Mouse (Mus musculus): ENCODE data around the gene Ccrl2.

GRCm38 (mm10) chr9:111048452-111048851 lies 8.9 kb downstream of the Ccrl2 start:
- TF ChIP-seq CTCF (conservative IDR thresholded peaks at IDR 0.05; ENCODE audit: insufficient read depth, insufficient read length, low read depth, low read length) (no peak), POLR2A (IDR thresholded peaks at IDR 0.05; ENCODE audit: low read depth, low read length) (no peak)

All from kidney, adult 2 months (tissue).